Comparison of ENCODE assay signal across 33 mouse cellular contexts in genomic region chr7:131036396-131036795, GRCm38 (mm10). TPM values are rescaled to one million over a fixed set of nuclear protein-coding genes. Genes with fewer than 3 reads are reported as not detected.
DNase-seq lines count a peak whose midpoint lies in the region.
"Had no signal": no experiment of that assay in that cellular context is flagged by ENCODE, and none has a peak within 500 bp of the region (broad histone marks: within the 10 kb centered on the region; RNA-seq: fewer than 3 reads in every experiment).

No protein-coding gene starts in this region.

- intact Hi-C loops in heart, postnatal 14 days (cut with DNase I): no loop called here

- peak; percentile 19 for DNase-seq in CD4-positive helper T cell, adult 2 months (ENCODE audit: low read depth, low spot score)
- DNase-seq in T-cell, adult 2 months (ENCODE audit: low spot score): peak; percentile 57
- DNase-seq in thymus, postnatal 0 days (ENCODE audit: low spot score): peak; percentile 23
- peak; percentile 25 for DNase-seq in thymus, postnatal 4 days
- no peak for DNase-seq in urinary bladder, postnatal 4 days (ENCODE audit: low spot score in 2 of 2)
- no peak for DNase-seq in heart, postnatal 14 days
- no peak for DNase-seq in cerebellum, postnatal 10 days
- DNase-seq: adrenal gland, postnatal 10 days; adrenal gland, postnatal 36 days; B cell, adult 2 months; cerebellum, adult 11 months; cerebellum, adult 2 months; cerebellum, adult 9-11 months; cerebellum, postnatal 36 days; embryo, embryonic 11 days; gastrocnemius, postnatal 10 days; gastrocnemius, postnatal 36 days; heart, adult 2 months; heart, postnatal 36 days had no signal

RNA-seq across cellular contexts. Expression of gene Dmbt1, which starts 4.5 kb away (rescaled TPM):
- 0.35 and 0.49 TPM in 2 replicates for polyA plus RNA-seq in thymus, postnatal 0 days (2015; fragmentation: Nextera tagmentation; extraction: Ambion mirVana)
- under 1 TPM in 1 of 2 experiments, not detected in 1; 0.12 TPM for total RNA-seq in heart, postnatal 14 days (2021)
- total RNA-seq: adrenal gland, adult 18-20 months; adrenal gland, postnatal 36 days; gastrocnemius, postnatal 10 days; gastrocnemius, postnatal 36 days; granulocyte monocyte progenitor cell, adult 5-6 weeks; heart, adult 2 months; heart, postnatal 36 days had no signal
- polyA plus RNA-seq: CD4-positive, CD25-positive, alpha-beta regulatory T cell, adult 4 months; embryonic facial prominence, embryonic 10.5 days; embryonic facial prominence, embryonic 13.5 days; erythroblast, embryonic 14.5 days; forebrain, embryonic 12.5 days; forebrain, embryonic 15.5 days; heart, embryonic 10.5 days; heart, embryonic 14.5 days; heart, postnatal 0 days; hindbrain, embryonic 10.5 days; hindbrain, embryonic 13.5 days; hindbrain, embryonic 16.5 days had no signal

Comparison
In these comparisons a context has a peak if more than half of its experiments do, and no peak if none do; other contexts are left out.
1. DNase-seq: peak in CD4-positive helper T cell, adult 2 months (single experiment), T-cell, adult 2 months (single experiment), thymus, postnatal 0 days (single experiment) and thymus, postnatal 4 days (single experiment); none in urinary bladder, postnatal 4 days (0 of 2), heart, postnatal 14 days (0 of 2) and cerebellum, postnatal 10 days (0 of 2).